Mouse (Mus musculus) ES-E14 (cell line): ENCODE measurements around the gene Ptdss2. TPM values are rescaled to one million over a fixed set of nuclear protein-coding genes. Genes with fewer than 3 reads are reported as not detected.
A peak's percentile ranks its signal among the peaks of the same experiment; 100 is the strongest.

Source experiments
- DNase-seq: peaks from one replicate; pipeline ENCODE4 v3.0.0-alpha.2; 2013; ENCODE audit warnings: low read depth, low spot score
- H3K27ac ChIP-seq: 2 replicates; pipeline ENCODE4 v1.5.1; 2012; ENCODE audit warnings: low read depth, mild to moderate bottlenecking, low read length, moderate library complexity, mixed read lengths; ENCODE audit not compliant: poor library complexity, insufficient read depth, severe bottlenecking
- H3K36me3 ChIP-seq: 2 replicates; pipeline ENCODE4 v1.6.1; 2012; ENCODE audit warnings: mild to moderate bottlenecking, low read length, moderate library complexity, mixed read lengths; ENCODE audit not compliant: control insufficient read depth, poor library complexity, insufficient read depth, severe bottlenecking
- H3K4me1 ChIP-seq, 2 experiments: fragments of 150-350 bp in 1 of 2; sonication (generic) in 1 of 2; 2 replicates each; pipeline ENCODE4 v1.6.1; 2012; ENCODE audit warnings: low read length in 2 of 2, mild to moderate bottlenecking in 1 of 2, mixed read lengths in 1 of 2; ENCODE audit not compliant: control insufficient read depth in 2 of 2, insufficient read depth in 2 of 2, poor library complexity in 1 of 2
- H3K4me3 ChIP-seq, 2 experiments: fragments of 150-350 bp in 1 of 2; sonication (generic) in 1 of 2; 2 replicates each; pipeline ENCODE4 v1.5.1; 2012; ENCODE audit warnings: low read length in 2 of 2, low read depth in 1 of 2, mild to moderate bottlenecking in 1 of 2, mixed read lengths in 1 of 2; ENCODE audit not compliant: insufficient read depth in 1 of 2, poor library complexity in 1 of 2, severe bottlenecking in 1 of 2
- H3K9ac ChIP-seq: 2 replicates; pipeline ENCODE4 v1.6.1; 2012; ENCODE audit warnings: low read depth, mild to moderate bottlenecking, low read length, mixed read lengths; ENCODE audit not compliant: poor library complexity, insufficient read depth, severe bottlenecking
- H3K9me3 ChIP-seq: fragments of 150-350 bp; sonication (generic); 2 replicates; pipeline ENCODE4 v1.6.1; 2012; ENCODE audit warnings: low read depth, mild to moderate bottlenecking, low read length; ENCODE audit not compliant: control insufficient read depth, insufficient read depth
- CHD2 ChIP-seq: IDR thresholded peaks from 2 replicates; pipeline ENCODE4 v1.6.1; 2014; ENCODE audit warnings: mild to moderate bottlenecking, low read depth, low read length, inconsistent platforms
- HCFC1 ChIP-seq: IDR thresholded peaks from 2 replicates; pipeline ENCODE4 v1.6.1; 2012; ENCODE audit warnings: low read length, inconsistent platforms, borderline replicate concordance; ENCODE audit not compliant: insufficient read depth
- MAFK ChIP-seq: IDR thresholded peaks from 2 replicates; pipeline ENCODE4 v1.6.1; 2014; ENCODE audit warnings: mild to moderate bottlenecking, low read depth, low read length, inconsistent platforms; ENCODE audit not compliant: insufficient read depth
- ZC3H11A ChIP-seq: IDR thresholded peaks from 2 replicates; pipeline ENCODE4 v1.6.1; 2012; ENCODE audit warnings: low read depth, mild to moderate bottlenecking, inconsistent platforms, low read length, borderline replicate concordance
- ZNF384 ChIP-seq: IDR thresholded peaks from 2 replicates; pipeline ENCODE4 v1.6.1; 2012; ENCODE audit warnings: low read depth, low read length, inconsistent platforms
- in situ Hi-C, 2 experiments: fragments of 600-800 bp; cut with MboI; formaldehyde crosslinking; loops; one replicate each; pipeline ENCODE4 v1.15.1; 2025; ENCODE audit warnings: low sequenced_read_pairs in 2 of 2, inconsistent platforms in 1 of 2; ENCODE audit not compliant: unreplicated experiment in 2 of 2
- total RNA-seq: library from RNA; depleted of rRNA; stranded (reverse); fragments of 300-350 nt; gene quantifications from 2 replicates; pipeline ENCODE4 v1.2.3, GENCODE M21; 2012

The Ptdss2 gene
- total RNA-seq, 1 experiment: 65.1 TPM

- Histone ChIP-seq H3K36me3 (no peaks in the 10 kb centered on the region), H3K27ac (no peak overlapping the region), H3K9ac (no peak overlapping the region), H3K4me1 (0 out of 4 replicates have a peak, but pooled peaks cover 0 to 1% of the 10 kb centered on the region in 2 experiments), H3K9me3 (no peaks in the 10 kb centered on the region), H3K4me3 (no peak overlapping the region)
- in situ Hi-C loops: loop anchor here in 1 of 2 experiments (10.0 kb wide), 1 partner anchor 330 kb away; the partner anchor contains the start of genes Odf3 and Scgb1c1
- DNase-seq: no peak
- TF ChIP-seq CHD2: no peak
- TF ChIP-seq HCFC1: no peak
- no peak for TF ChIP-seq MAFK
- TF ChIP-seq ZC3H11A: no peak
- TF ChIP-seq ZNF384: no peak
These were observed 52.9 kb downstream of the Ptdss2 start for GRCm38 (mm10) chr7:141175068-141175467.

DNA sequence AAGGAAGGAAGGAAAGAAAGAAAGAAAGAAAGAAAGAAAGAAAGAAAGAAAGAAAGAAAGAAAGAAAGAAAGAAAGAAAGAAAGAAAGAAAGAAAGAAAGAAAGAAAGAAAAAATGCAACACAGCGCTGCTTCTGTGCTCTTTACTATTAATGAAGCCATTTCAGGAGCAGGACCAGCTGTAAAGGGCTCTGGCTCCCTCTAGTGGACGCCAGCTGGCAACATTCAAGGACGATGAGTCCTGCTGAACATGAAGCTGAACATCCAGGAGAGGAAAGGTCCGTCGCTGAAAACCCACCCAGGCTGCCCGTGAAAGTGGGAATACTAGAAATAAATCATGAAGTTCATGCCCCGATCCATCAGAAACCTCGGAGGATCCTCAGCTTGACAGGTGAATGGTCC is 54.0 kb downstream of the Ptdss2 start:
- in situ Hi-C loops: loop anchor here in 1 of 2 experiments (10.0 kb wide), 1 partner anchor 331 kb away; the partner anchor contains the start of genes Odf3 and Scgb1c1

DNA sequence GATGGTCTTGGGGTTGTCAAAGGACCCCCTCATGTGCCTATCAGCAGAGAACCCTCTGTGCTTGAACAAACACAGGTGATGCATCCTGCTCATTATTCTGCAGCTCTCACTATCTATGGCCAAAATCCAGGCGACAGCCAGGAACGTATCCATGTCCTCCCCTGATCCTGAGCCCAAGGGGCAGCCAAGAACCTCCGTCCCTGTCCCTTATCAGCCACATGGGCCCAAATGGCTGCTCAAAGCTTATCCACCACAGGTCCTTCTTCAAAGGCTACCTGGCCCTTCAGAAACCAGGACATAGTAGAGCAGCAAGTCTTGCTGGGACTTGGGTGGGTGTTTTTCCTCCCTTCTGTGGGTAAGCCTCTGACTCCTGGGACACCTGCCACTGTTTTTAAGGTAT is 66.0 kb downstream of the Ptdss2 start:
- H3K4me1 ChIP-seq: peaks cover 0 to 15% of the 10 kb centered on the region in 2 experiments; a peak in 1 of 4 replicates
- no peaks in the 10 kb centered on the region for H3K9me3 ChIP-seq
- DNase-seq: no peak
- in situ Hi-C loops: no loop called here
- H3K4me3 ChIP-seq: no peak overlapping the region
- no peak overlapping the region for H3K27ac ChIP-seq
- no peak for TF ChIP-seq CHD2
- TF ChIP-seq ZNF384: no peak
- no peak for TF ChIP-seq ZC3H11A
- no peak for TF ChIP-seq MAFK
- TF ChIP-seq HCFC1: no peak
- no peak overlapping the region for H3K9ac ChIP-seq
- H3K36me3 ChIP-seq: peaks cover 32% of the 10 kb centered on the region

More for the DNA sequence above, 54.0 kb downstream of the Ptdss2 start:
- Histone ChIP-seq H3K27ac (no peak overlapping the region), H3K9ac (no peak overlapping the region), H3K4me1 (0 out of 4 replicates have a peak, but pooled peaks cover 0 to 1% of the 10 kb centered on the region in 2 experiments), H3K36me3 (no peaks in the 10 kb centered on the region), H3K4me3 (no peak overlapping the region), H3K9me3 (no peaks in the 10 kb centered on the region)
- TF ChIP-seq MAFK (0 out of 2 replicates have a peak, but pooled peaks have one; percentile 29), ZC3H11A (peak; percentile 98), CHD2 (no peak), HCFC1 (no peak), ZNF384 (no peak)
- peak; percentile 86 for DNase-seq

DNA sequence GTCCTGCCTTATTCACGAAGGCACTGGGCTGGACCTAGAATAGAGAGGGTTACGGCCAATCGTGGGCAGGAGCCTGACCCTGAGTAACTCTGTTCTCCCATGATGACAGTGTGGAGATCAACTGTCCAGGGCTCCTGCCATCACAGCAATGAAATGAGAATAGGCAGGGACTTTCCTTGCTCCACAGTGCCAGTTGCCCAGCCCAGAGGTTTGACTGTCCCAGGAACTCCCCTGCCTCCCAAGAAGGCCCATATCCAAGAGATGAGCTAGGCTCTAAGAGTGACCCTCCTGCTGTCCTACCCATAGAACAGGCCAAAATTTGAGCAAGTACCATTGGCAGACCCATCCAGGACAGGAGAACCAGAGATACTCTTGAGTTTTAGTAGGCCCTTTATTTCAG is 66.6 kb downstream of the Ptdss2 start:
- TF ChIP-seq ZC3H11A (no peak), MAFK (no peak), ZNF384 (no peak), CHD2 (no peak), HCFC1 (no peak)
- no peak for DNase-seq
- H3K4me3 ChIP-seq: no peak overlapping the region
- H3K4me1 ChIP-seq: peaks cover 0 to 15% of the 10 kb centered on the region in 2 experiments; a peak in 1 of 4 replicates
- peaks cover 32% of the 10 kb centered on the region for H3K36me3 ChIP-seq
- H3K9ac ChIP-seq: no peak overlapping the region
- in situ Hi-C loops: no loop called here
- no peak overlapping the region for H3K27ac ChIP-seq
- no peaks in the 10 kb centered on the region for H3K9me3 ChIP-seq

DNA sequence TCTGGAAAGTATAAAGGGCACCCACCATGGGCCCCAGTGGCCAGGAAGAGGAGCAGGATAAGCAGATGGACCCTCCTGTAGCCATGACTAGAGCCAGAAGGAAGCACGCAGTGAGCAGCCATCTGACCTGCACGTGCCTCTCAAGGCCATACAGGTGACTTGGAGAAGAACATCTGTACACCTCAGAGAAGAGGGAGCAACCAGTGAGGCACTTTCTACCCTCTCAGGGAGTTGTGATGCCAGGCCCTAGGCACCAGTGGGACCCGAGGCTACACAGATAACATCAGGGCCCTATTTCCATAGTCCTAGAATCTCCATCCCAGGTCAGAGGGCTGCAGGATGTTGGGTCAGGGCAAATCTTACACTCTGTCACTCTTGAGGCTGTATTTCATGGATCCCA is 68.0 kb downstream of the Ptdss2 start:
- no peaks in the 10 kb centered on the region for H3K9me3 ChIP-seq
- no peak overlapping the region for H3K9ac ChIP-seq
- DNase-seq: no peak
- no peak overlapping the region for H3K4me3 ChIP-seq
- in situ Hi-C loops: no loop called here
- H3K36me3 ChIP-seq: peaks cover 32% of the 10 kb centered on the region
- H3K27ac ChIP-seq: no peak overlapping the region
- peaks cover 0 to 17% of the 10 kb centered on the region in 2 experiments; a peak in 1 of 4 replicates for H3K4me1 ChIP-seq
- TF ChIP-seq MAFK: no peak
